Mouse (Mus musculus) embryonic fibroblast, embryonic 13.5 days (primary cell): ENCODE results near the gene Blzf1.

Experiments
- CTCF ChIP-seq: IDR thresholded peaks from 2 replicates; pipeline ENCODE4 v1.5.1; 2011; ENCODE audit warnings: mild to moderate bottlenecking, control low read depth, low read length, moderate library complexity, borderline replicate concordance; ENCODE audit not compliant: insufficient read depth
- POLR2A ChIP-seq: IDR thresholded peaks from 2 replicates; pipeline ENCODE4 v1.6.1; 2011; ENCODE audit warnings: low read depth, mild to moderate bottlenecking, control low read depth, low read length, moderate library complexity

DNA sequence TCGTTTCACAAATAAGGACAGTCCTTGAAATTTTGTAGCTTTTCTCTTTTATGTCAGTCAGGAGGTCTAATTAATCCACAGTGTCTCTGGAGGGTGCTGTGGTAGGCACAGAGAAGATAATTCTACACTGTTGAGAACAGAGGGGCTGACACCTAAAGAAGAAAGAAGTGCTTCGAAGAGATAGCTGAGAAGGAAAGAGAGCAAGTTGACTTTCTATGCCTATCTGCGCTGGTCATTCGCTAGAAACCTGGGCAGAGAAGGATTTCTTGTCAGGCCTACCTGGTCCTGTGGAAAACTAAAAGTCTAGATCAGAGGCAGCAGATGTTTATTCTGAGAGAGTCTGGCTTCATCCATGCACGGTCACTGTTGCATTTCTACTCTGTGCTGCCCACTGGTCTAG, 6.8 kb upstream of the Blzf1 start:
- TF ChIP-seq CTCF (no peak), POLR2A (no peak)
